Mouse (Mus musculus) frontal cortex, adult (tissue): ENCODE measurements around the gene Vps50.
"Not testable (repeated sequence)": the region's sequence is repeated elsewhere in the genome, so short reads cannot be mapped to it uniquely, and the experiment has no call there.

Experiments
- ATAC-seq: cut with Nextera tagmentation; 2 replicates; pipeline ENCODE4 v1.9.2; 2017; ENCODE audit warnings: mild to moderate bottlenecking, moderate library complexity, mixed read lengths; ENCODE audit not compliant: low TSS enrichment

Vps50 gene

DNA sequence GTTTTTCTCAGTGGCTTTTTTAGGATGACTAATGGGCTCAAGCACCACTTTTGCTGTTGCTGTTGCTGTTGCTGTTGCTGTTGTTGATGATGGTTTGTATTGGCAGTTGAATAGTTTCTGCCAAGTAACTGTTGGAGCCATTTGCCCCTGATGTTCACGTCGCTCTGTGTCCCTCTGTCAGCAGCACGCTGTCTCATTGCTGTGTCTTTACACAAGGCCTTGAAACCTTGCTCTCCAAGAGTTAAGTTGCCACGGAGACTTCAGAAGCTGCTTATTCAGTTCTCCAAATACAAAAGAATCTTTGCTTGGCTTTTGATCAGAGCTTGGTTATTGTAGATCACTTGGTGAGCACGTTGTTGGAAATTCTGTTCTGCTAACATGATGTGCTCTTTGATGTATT lies 33.3 kb downstream of the Vps50 start:
- no peak for ATAC-seq

- ATAC-seq = no peak
These were observed 37.9 kb downstream of the Vps50 start for GRCm38 (mm10) chr6:3536048-3536447.

DNA sequence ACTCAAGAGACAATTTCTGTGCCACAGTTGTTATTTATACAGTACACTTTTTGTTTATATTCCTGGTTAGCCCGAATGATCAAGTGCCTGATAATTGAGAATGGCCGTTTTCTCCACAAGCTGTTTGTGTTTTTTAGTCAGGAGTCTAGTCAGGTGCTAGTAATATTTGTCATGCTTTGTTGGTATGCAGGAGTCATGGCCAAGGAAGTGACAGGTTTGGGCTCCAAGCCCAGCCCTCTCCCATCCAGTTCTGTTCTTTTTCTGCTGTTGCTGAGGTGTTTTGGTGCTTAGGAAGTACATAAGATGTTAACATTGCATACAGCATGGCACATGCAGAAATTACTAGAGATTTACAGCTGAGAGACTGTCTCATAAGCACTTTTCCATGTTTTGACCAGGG lies 41.3 kb downstream of the Vps50 start:
- ATAC-seq = no peak

- no peak for ATAC-seq
These were observed 45.7 kb downstream of the Vps50 start for GRCm38 (mm10) chr6:3543862-3544261.

DNA sequence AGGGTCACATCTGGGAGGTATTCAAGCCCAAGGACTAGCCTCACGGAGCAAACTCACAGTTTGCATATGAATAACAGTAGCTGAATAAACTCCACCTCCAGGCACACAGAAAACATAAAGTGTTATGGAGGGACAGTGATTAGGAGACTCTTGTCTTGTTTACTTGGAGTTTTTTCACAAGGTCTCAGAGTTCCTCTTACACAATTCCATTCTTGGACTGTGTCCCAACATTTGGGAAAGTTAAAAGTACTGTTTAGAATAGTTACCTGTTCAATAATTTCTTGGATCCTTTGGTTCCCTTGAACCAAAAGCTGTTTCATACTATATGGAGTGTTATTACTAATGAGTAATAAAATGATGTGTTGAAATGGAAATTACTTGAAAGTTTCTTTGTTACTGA lies 46.8 kb downstream of the Vps50 start:
- ATAC-seq = no peak

GRCm38 (mm10) chr6:3548959-3549358 lies 50.8 kb downstream of the Vps50 start:
- ATAC-seq = no peak

DNA sequence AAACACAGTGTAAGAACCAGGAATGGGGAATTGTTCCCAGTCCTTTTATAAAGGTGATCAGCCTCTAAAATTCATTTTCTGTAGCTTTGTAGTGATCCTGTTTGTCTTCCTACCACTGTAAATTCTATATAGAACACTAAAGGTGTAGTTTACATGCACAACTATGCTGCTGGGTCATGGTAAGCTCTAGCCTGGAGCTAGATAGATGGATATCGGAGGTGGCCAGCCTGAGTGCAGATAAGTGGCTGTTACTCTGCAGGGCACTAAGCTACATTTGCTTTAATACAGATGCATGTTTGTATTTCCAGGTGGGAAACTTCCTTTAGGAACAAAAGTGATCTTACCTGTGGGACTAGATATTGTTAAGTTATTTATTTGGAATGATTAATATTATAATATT lies 51.8 kb downstream of the Vps50 start:
- ATAC-seq = no peak

- ATAC-seq = not testable (repeated sequence)
These were observed 54.5 kb downstream of the Vps50 start for GRCm38 (mm10) chr6:3552681-3553080.

- no peak for ATAC-seq
These were observed 59.0 kb downstream of the Vps50 start for GRCm38 (mm10) chr6:3557177-3557576.

DNA sequence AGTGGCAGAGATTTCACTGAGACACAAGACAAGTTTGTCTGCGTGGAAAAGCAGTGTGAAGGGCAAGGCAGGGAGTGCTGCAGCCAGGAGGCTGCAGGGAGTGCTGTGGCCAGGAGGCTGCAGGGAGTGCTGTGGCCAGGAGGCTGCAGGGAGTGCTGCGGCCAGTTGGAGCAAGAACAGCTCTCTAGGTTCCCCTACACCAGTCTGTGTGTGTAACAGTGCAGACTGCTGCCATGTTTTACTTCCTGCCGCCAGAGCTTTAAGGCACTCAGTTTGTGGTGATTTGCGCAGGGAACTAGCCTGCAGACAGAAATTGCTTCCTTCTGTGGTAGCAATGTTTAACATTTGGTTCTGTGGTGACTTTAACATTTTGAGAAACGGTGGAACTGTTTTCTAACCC lies 61.8 kb downstream of the Vps50 start:
- ATAC-seq = 0 out of 2 replicates have a peak, but pooled peaks have one; percentile 16

DNA sequence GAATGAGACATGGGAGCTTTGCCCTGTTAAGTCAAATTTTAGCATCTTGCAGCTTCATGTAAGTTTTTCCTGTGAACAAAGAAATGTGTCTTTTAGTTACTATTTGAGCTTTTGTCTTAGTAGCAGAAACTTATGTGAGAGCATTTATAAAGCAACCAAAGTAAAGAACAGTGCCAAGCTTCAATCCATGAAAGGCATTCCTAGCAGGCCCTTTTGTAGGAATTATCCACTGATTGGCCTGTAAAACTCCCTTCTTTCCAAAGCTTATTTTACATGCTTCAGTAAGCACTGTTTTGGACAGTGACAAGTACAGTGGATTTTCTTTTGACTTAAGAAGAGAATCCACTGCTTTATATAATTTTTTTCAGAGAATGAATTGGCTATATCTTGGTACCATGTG lies 64.1 kb downstream of the Vps50 start:
- no peak for ATAC-seq

GRCm38 (mm10) chr6:3564118-3564517 lies 65.9 kb downstream of the Vps50 start:
- not testable (repeated sequence) for ATAC-seq

GRCm38 (mm10) chr6:3565005-3565404 lies 66.8 kb downstream of the Vps50 start:
- ATAC-seq = no peak

GRCm38 (mm10) chr6:3565667-3566066 lies 67.5 kb downstream of the Vps50 start:
- ATAC-seq = no peak

GRCm38 (mm10) chr6:3567071-3567610 lies 69.0 kb downstream of the Vps50 start:
- no peak for ATAC-seq

DNA sequence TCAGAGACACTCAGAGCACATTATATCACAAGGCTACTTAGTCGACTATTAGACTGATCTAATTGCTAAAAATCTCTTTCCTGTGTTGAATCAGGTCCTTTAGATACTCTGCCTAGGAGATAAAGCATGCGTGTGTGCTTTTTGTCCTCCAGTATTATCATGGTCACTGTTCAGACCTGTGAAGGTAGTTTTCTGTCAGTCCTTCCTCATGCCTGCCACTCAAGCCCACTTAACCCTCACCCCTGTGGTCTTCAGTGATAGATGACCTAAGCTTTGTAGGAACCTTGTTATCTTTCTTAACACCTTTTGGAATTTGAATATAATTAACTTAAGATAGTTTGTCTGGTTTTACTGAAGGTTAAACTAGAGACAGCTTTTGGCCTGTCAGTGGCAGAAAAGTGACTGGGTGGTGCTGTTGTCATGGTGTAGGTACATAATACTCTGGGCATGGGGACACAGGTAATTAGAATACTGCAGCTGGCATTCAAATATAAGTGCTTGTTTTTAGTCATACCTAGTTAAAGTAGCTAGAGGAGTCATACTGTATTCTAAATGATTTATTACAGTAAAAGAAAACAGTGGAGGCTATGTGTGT lies 74.1 kb downstream of the Vps50 start:
- ATAC-seq = no peak

DNA sequence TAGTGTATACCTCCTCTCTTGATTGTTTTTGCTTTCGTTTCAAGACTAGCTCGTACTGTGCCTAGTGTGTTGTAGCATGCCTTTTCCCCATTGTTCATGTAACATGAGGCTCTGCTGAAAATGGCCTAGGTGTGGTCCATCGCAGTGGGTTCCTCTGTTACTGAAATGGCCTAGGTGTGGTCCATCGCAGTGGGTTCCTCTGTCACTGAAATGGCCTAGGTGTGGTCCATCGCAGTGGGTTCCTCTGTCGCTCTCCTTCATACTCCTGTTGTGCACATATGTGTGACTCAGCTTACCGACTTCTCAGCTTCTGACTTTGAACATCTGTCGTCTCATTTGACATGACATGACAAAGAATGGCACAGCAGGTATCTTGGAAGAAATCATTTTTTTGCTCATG lies 75.6 kb downstream of the Vps50 start:
- no peak for ATAC-seq

GRCm38 (mm10) chr6:3585402-3585801 lies 87.2 kb downstream of the Vps50 start:
- ATAC-seq = no peak

- no peak for ATAC-seq
These were observed 92.2 kb downstream of the Vps50 start for GRCm38 (mm10) chr6:3590289-3590904.

- no peak for ATAC-seq
These were observed 96.1 kb downstream of the Vps50 start for GRCm38 (mm10) chr6:3594246-3594645.

DNA sequence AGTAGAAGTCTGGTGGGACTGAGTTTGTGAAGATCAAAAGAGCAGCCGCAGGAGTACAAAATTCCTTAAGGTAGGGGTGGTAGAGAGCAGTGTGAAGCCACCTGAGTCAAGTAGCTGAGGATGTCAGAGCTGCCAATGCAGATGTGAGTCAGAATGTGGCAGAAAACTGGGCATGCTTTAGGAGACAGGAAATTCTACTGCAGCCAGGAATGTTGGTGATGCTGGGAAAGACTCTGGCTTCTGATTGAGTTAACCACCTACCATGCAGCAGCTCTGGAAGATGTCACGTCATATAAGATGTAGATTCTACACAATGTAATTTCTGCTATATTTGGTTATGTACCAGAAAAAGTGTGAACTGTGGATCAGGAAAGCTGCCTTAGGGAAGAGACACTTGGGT lies 114.6 kb downstream of the Vps50 start:
- peak; percentile 62; the same call in 1 of the 2 replicates for ATAC-seq

- ATAC-seq = peak; percentile 100
These were observed 122.5 kb downstream of the Vps50 start for GRCm38 (mm10) chr6:3620428-3621387.
